Mouse (Mus musculus) C2C12 (cell line): Measurements from ENCODE around the gene Prss35.

Source experiments
- CEBPB ChIP-seq: IDR thresholded peaks from one replicate; pipeline ENCODE4 v1.6.1; 2011; ENCODE audit warnings: low read depth, mild to moderate bottlenecking, control low read depth, moderate library complexity
- CTCF ChIP-seq: IDR thresholded peaks from one replicate; pipeline ENCODE4 v1.5.1; 2011; ENCODE audit not compliant: control insufficient read depth, insufficient read depth, insufficient read length
- MAX ChIP-seq: IDR thresholded peaks from one replicate; pipeline ENCODE4 v1.6.1; 2011; ENCODE audit warnings: mild to moderate bottlenecking, control low read depth
- MYOD1 ChIP-seq: IDR thresholded peaks from one replicate; pipeline ENCODE4 v1.6.1; 2011; ENCODE audit warnings: low read depth; ENCODE audit not compliant: control insufficient read depth, insufficient read length
- MYOG ChIP-seq: IDR thresholded peaks from one replicate; pipeline ENCODE4 v1.6.1; 2011; ENCODE audit not compliant: control insufficient read depth, insufficient read length; ENCODE audit errors: extremely low read depth

DNA sequence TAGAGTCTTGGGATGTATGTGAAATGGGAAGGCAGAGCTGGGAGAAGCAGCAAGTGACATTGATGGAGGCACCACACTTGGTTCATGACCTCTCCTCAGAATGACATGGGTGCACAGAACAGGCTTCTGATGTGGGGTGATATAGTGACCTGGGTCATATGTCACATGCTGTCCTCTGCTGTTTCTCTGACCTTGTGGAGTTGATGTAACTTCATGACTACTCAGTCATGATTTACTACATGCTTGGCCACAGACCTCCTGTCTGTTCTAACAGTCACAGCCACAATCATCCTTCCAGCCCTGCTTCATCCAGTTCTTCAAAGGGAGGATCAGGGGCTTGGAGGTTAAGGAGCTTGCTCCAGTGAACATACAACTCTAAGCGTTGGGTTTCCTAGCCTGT, 5.4 kb upstream of the Prss35 start:
- TF ChIP-seq CTCF = no peak
- TF ChIP-seq MYOG = no peak
- TF ChIP-seq MAX = no peak
- no peak for TF ChIP-seq CEBPB
- no peak for TF ChIP-seq MYOD1
